Mouse (Mus musculus): ENCODE data around the gene Dnajc12.
A peak's percentile ranks its signal among the peaks of the same experiment; 100 is the strongest.
"Not testable (repeated sequence)": the region's sequence is repeated elsewhere in the genome, so short reads cannot be mapped to it uniquely, and the experiment has no call there.

The Dnajc12 gene

GRCm38 (mm10) chr10:63382372-63383279, at the start of gene Dnajc12:
TSS of gene Dnajc12 (plus strand) at chr10:63382443.
- DNase-seq = peak; percentile 84 to 92

GRCm38 (mm10) chr10:63336901-63337300, 45.3 kb upstream of the Dnajc12 start:
- peak; percentile 6 to 16 for DNase-seq

GRCm38 (mm10) chr10:63337326-63337725, 44.9 kb upstream of the Dnajc12 start:
- no peak for DNase-seq

DNA sequence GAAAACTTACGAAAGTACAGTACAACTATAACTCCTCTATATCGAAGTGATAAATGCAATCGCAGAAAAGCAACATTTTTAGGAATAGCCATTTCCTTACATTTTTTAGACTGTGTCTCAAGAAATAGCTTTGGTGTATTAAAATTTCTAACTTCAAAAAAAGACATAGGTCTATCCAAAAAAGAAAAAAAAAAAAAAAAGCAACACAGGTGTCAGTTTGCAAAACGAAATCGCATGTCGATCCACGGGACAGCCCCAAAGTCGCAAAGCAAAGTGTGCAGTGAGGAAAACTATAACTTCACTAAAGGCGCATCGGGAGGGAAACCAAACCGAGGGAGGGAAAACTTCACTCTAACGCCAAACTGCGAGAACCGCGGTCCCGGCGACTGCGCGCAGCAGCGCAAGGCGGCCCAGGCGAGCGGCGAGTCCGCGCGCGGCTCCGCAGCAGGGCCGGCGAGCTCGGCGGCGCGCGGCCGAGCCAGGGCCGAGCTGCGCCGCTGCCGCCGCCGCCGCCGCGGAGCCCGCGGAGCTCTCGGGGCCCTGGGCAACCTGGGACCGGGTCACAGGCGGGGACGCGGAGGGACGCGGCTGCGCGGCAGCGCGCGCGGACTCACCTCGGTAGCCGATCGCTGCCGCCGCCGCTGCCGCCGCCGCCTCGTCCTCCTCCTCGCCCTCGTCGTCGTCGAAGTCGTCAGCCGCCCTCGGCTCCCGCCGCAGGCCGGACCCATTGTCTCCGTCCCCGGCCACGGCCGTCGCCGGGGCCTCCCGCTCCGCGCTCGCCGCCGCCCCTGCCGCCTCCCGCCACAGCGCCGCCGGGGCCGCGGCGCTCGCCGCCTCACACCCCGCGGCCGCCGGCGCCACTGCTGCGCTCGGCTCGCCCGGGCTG, 44.0 kb upstream of the Dnajc12 start:
- DNase-seq = peak; percentile 65 to 78

GRCm38 (mm10) chr10:63338914-63339643, 43.2 kb upstream of the Dnajc12 start:
- peak; percentile 87 to 95 for DNase-seq

- no peak for DNase-seq
Observed at GRCm38 (mm10) chr10:63341351-63341750, 40.9 kb upstream of the Dnajc12 start.

DNA sequence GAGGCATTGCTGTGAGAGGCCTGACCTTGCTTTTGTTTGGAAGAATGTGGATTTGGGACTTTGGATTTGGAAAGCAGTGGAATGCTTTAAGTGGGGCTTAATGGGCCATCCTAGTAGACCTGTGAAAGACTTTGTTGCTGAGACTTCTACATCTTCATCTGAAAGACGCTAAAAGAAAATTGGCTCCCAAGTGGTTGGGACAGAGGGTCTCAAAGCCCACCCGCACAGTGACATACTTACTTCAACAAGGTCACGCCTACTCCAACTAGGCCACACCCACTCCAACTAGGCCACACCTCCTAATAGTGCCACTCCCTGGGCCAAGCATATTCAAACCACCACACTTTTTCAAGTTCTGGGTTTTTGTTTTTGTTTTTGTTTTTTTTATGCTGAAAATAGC, 37.5 kb upstream of the Dnajc12 start:
- DNase-seq = no peak

- no peak for DNase-seq
Observed at GRCm38 (mm10) chr10:63348291-63348690, 34.0 kb upstream of the Dnajc12 start.

- no peak for DNase-seq
Observed at GRCm38 (mm10) chr10:63350666-63351065, 31.6 kb upstream of the Dnajc12 start.

- not testable (repeated sequence) for DNase-seq
Observed at GRCm38 (mm10) chr10:63351099-63351498, 31.1 kb upstream of the Dnajc12 start.

DNA sequence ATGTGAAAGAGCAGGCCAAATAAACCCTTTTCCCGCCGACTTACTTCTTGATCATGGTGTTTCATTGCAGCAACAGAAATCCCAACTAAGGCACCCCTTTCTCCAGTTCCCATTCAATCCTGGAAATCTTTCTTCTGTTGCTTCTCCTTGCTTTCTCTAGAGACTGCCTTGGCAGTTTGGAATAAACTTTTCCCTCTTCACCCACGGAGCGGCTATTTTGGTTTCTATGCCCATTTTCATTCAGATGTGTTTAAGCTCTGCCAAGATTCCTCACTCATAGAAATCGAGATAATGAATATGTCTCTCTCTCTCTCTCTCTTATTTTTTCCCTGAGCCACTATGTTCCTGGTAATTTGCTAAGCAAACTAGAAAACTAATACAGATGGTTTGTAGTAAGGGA, 30.1 kb upstream of the Dnajc12 start:
- DNase-seq = no peak

DNA sequence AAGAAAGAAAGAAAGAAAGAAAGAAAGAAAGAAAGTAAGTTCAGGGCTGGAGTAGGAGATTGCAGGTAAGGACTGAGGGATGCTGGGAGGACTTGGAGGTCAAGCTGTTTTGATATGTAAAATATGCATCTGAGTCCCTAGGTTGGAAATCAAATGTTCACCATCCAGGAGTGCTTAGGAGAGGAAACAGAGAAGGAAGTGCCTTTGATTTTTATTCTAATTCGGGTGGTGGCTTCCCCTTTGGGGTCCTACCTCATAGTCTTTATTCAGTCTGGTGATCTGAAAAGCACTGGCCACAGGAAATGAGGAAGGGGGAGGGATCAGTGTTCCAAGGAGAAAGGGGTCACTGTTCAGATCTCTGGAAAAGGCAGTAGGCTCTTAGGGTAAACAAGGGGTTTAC, 21.7 kb upstream of the Dnajc12 start:
- DNase-seq = no peak

GRCm38 (mm10) chr10:63365918-63366455, 16.3 kb upstream of the Dnajc12 start:
- DNase-seq = no peak

- DNase-seq = no peak
Observed at GRCm38 (mm10) chr10:63367386-63367785, 14.9 kb upstream of the Dnajc12 start.

DNA sequence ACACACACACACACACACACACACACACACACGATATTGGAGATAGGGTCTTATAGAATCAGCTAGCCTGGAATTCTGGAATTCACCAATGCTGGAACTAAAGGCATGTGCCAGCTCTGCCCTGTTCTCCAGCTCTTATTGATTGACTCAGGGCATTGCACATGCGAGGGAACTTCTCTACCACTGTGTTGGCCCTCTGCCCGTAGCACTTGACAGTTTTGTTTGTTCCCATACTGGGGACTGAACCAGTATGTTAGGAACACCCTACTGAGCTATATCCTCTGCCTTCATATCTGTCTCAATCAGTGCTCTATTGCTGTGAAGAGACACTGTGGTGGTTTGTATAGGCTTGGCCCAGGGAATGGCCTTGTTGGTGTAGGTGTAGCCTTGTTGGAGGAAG, 14.2 kb upstream of the Dnajc12 start:
- no peak for DNase-seq

DNA sequence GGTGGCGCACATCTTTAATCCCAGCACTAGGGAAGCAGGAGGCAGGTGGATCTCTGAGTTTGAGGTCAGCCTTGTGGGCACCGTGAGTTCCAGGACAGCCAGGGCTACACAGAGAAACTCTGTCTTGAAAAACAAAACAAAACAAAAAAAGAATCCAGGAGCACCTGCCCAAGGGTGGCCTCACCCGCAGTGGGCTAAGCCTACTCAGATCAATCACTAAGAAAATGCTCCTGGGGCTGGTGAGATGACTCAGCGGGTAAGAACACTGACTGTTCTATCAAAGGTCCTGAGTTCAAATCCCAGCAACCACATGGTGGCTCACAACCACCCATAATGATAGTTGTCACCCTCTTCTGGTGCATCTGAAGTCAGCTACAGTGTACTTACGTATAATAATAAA, 5.9 kb upstream of the Dnajc12 start:
- no peak for DNase-seq

DNA sequence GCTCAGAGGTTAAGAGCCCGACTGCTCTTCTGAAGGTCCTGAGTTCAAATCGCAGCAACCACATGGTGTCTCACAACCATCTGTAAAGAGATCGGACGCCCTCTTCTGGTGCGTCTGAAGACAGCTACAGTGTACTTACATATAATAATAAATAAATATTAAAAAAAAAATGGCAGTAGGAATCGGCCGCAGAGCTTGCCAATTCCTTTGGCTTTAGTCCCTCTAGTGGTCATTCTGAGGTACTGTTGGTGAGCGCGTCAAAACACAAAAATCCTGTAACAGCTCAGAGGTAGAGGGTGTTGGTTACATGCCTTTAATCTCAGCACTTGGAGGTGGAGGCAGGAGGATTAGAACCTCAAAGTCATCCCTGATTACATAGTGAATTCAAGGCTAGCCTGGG, 4.8 kb upstream of the Dnajc12 start:
- DNase-seq = peak; percentile 55 to 63

- DNase-seq = no peak
Observed at GRCm38 (mm10) chr10:63378948-63379680, 3.1 kb upstream of the Dnajc12 start.

- no peak for DNase-seq
Observed at GRCm38 (mm10) chr10:63381498-63382280, 554 bp upstream of the Dnajc12 start, which contains the start of gene Sirt1. TSS of gene Sirt1 (minus strand) at chr10:63381704.

GRCm38 (mm10) chr10:63385897-63386296, 3.7 kb downstream of the Dnajc12 start:
- not testable (repeated sequence) for DNase-seq

- peak; percentile 91 to 93 for DNase-seq
Observed at GRCm38 (mm10) chr10:63386444-63386843, 4.2 kb downstream of the Dnajc12 start.
